Mouse (Mus musculus) embryonic fibroblast, embryonic 13.5 days (primary cell): ENCODE data around the gene Itgb5.
A peak's percentile ranks its signal among the peaks of the same experiment; 100 is the strongest.

Source experiments
- CTCF ChIP-seq: IDR thresholded peaks from 2 replicates; pipeline ENCODE4 v1.5.1; 2011; ENCODE audit warnings: mild to moderate bottlenecking, control low read depth, low read length, moderate library complexity, borderline replicate concordance; ENCODE audit not compliant: insufficient read depth
- POLR2A ChIP-seq: IDR thresholded peaks from 2 replicates; pipeline ENCODE4 v1.6.1; 2011; ENCODE audit warnings: low read depth, mild to moderate bottlenecking, control low read depth, low read length, moderate library complexity

DNA sequence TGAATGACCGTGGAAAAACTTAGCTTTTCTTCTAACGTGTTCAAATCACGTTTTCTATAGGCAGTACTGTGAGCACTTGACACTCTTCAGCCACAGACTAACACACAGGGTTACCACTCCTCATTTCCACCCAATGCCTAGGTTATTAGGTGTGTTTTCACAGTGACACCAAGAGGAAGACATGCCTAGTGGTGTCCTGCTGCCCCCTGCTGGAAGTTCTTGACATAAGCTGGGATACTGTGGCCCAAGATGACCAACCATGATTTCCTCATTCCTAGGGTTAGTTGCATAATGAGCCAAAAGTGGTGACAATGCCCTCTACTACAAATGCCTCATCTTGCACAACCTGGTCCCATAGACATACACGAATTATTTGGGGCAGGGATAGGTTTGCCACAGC, 121.4 kb downstream of the Itgb5 start:
- TF ChIP-seq POLR2A: no peak
- TF ChIP-seq CTCF: peak; percentile 74; the same call in 1 of the 2 replicates
